Mouse (Mus musculus): Measurements from ENCODE around the gene Sec16b. TPM values are rescaled to one million over a fixed set of nuclear protein-coding genes. Genes with fewer than 3 reads are reported as not detected.

Sec16b gene
- total RNA-seq, 2 experiments from 2014 or later = 2.3 TPM

- no peak for DNase-seq
These were observed 51.6 kb downstream of the Sec16b start for GRCm38 (mm10) chr1:157558145-157558544.

- DNase-seq = no peak
These were observed 53.5 kb downstream of the Sec16b start for GRCm38 (mm10) chr1:157559986-157560385.

GRCm38 (mm10) chr1:157560654-157561386, 54.3 kb downstream of the Sec16b start:
- DNase-seq = peak; percentile 22

- no peak for DNase-seq
These were observed 61.3 kb downstream of the Sec16b start for GRCm38 (mm10) chr1:157567819-157568218.

DNA sequence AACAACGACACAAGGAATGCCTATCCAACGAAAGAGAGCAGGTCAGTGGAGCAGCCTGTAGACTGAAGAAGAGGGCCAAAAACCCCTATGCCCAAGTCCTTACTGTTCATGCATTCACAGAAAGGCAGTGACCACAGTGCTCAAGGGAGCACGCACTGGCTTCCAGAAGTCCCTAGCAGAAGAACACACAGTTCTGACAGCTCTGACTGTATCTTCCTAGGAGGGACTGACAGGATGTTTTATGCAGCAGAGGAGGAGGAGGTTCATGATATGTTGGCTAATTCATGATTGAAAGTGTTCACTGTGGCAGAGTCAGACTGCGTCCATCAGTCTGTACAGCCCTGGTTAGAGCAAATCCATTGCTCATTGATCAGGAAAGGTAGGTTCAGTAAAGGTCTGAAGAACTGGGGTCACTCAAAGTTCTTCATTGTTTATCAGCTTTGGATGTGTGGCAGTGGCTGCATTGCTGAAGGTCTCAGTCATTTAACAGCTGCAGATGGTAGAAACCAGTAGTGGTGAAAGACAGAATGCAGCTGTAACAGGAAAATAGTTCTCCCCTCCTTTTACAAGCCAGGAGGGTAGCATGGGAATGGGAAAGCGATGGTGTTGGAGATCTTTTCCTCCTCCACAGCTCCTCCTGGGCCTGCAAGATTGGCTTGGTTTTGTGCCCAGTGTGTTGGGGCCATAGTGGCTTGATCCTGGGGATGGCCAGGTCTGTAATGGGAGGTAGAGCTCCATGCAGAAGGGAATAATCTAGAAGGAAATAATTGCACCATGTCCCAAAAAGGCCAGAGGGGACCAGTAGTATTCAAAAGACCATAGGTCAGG, 62.9 kb downstream of the Sec16b start:
- DNase-seq = no peak

- DNase-seq = no peak
These were observed 68.8 kb downstream of the Sec16b start for GRCm38 (mm10) chr1:157575316-157575715.

- no peak for DNase-seq
These were observed 71.8 kb downstream of the Sec16b start for GRCm38 (mm10) chr1:157578336-157578735.

DNA sequence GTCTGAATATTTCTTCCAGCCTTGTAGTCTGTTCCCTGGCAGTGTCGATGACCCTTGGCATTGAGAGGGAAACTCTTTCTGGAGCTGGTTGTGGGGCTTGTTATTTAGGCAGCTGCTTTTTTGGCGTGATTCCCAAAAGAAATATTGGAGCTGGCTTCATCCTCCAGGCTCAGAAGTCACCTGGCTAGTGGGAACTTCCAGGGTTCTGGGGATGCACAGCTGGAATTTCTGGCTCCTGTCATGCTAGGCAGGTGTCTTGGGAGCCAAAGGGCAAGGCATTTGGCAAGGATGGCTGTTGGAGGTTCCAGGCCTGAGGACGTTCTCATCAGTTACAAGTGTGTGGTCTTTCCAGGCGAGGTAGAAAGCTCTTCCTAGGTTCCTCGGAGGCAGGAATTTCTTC, 80.0 kb downstream of the Sec16b start:
- no peak for DNase-seq

DNA sequence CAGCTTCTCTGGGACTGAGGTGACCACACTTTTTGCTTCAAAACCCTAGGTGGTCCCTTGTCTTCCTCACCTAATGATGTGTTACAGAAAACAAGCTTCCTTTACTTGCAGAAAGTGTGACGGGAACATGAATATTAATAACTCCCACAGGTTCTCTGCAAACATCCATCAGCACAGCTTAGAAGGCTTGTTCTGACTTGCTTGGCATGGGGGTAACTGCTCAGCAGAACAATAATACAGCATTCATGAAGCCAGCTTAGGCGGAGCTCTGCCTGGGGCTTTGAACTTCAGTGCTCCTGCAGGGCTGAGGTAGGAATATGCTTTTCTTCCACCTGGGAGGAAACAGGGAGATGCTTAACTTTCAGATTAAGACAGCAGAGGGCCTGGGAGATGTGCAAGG, 85.5 kb downstream of the Sec16b start:
- DNase-seq = no peak

GRCm38 (mm10) chr1:157594561-157594960, 88.0 kb downstream of the Sec16b start:
- DNase-seq = no peak

- DNase-seq = no peak
These were observed 88.6 kb downstream of the Sec16b start for GRCm38 (mm10) chr1:157595165-157595564.

GRCm38 (mm10) chr1:157604513-157604912, 98.0 kb downstream of the Sec16b start:
- DNase-seq = no peak

Other genes starting within 250 kb of the Sec16b start
- 10 to 100 TPM; 32.6 to 35.7 TPM for gene Rasal2, start 94.1 kb upstream of the Sec16b start, total RNA-seq (2021)
- 10 to 100 TPM; 20.1 to 22.8 TPM for gene Cryzl2, start 48.2 kb upstream of the Sec16b start, total RNA-seq (2021)